Mouse (Mus musculus) myocyte (in vitro differentiated cells): ENCODE results near the gene Cyth3. TPM values are rescaled to one million over a fixed set of nuclear protein-coding genes. Genes with fewer than 3 reads are reported as not detected.

Experiments used
- H3K27me3 ChIP-seq: one replicate; pipeline ENCODE4 v1.6.1; 2011; ENCODE audit not compliant: control insufficient read depth, insufficient read depth, insufficient read length
- H3K36me3 ChIP-seq: one replicate; pipeline ENCODE4 v1.6.1; 2011; ENCODE audit not compliant: control insufficient read depth, insufficient read depth
- H3K4me2 ChIP-seq: one replicate; pipeline ENCODE4 v1.6.1; 2011; ENCODE audit warnings: low read depth, control low read depth
- H3K4me3 ChIP-seq: one replicate; pipeline ENCODE4 v1.5.1; 2011; ENCODE audit warnings: mild to moderate bottlenecking, control low read depth, moderate library complexity
- H3K79me2 ChIP-seq: one replicate; pipeline ENCODE4 v1.6.1; 2011; ENCODE audit not compliant: control insufficient read depth, insufficient read depth
- H3ac ChIP-seq: one replicate; pipeline ENCODE4 v1.6.1; 2011; ENCODE audit not compliant: control insufficient read depth, insufficient read length
- CEBPB ChIP-seq: IDR thresholded peaks from 2 replicates; pipeline ENCODE4 v1.6.1; 2011; ENCODE audit warnings: mild to moderate bottlenecking, moderate library complexity; ENCODE audit not compliant: poor library complexity, insufficient read depth, severe bottlenecking
- E2F4 ChIP-seq: IDR thresholded peaks from one replicate; pipeline ENCODE4 v1.6.1; 2011; ENCODE audit warnings: mild to moderate bottlenecking, control low read depth, moderate library complexity; ENCODE audit not compliant: insufficient read depth
- MAX ChIP-seq: IDR thresholded peaks from one replicate; pipeline ENCODE4 v1.6.1; 2011; ENCODE audit warnings: low read depth, mild to moderate bottlenecking, control low read depth
- MYOD1 ChIP-seq, 3 experiments: IDR thresholded peaks; one replicate each; pipeline ENCODE4 v1.6.1; 2011; ENCODE audit warnings: control low read depth in 2 of 3, low read depth in 2 of 3, mild to moderate bottlenecking in 2 of 3, moderate library complexity in 1 of 3; ENCODE audit not compliant: insufficient read length in 2 of 3, control insufficient read depth in 1 of 3
- MYOG ChIP-seq, 3 experiments: IDR thresholded peaks; one replicate each; pipeline ENCODE4 v1.6.1; 2011; ENCODE audit warnings: control low read depth in 2 of 3, low read depth in 2 of 3, mild to moderate bottlenecking in 2 of 3; ENCODE audit not compliant: insufficient read length in 2 of 3, control insufficient read depth in 1 of 3, insufficient read depth in 1 of 3
- POLR2A ChIP-seq: IDR thresholded peaks from one replicate; pipeline ENCODE4 v1.6.1; 2011; ENCODE audit warnings: low read depth, mild to moderate bottlenecking, control low read depth, moderate library complexity; ENCODE audit not compliant: insufficient read length
- POLR2AphosphoS2 ChIP-seq: IDR thresholded peaks from one replicate; pipeline ENCODE4 v1.6.1; 2011; ENCODE audit warnings: low read depth, control low read depth; ENCODE audit not compliant: insufficient read length
- REST ChIP-seq: IDR thresholded peaks from one replicate; pipeline ENCODE4 v1.6.1; 2011; ENCODE audit warnings: mild to moderate bottlenecking, control low read depth, moderate library complexity; ENCODE audit not compliant: insufficient read depth, insufficient read length
- SRF ChIP-seq: IDR thresholded peaks from one replicate; pipeline ENCODE4 v1.6.1; 2011; ENCODE audit warnings: low read depth; ENCODE audit not compliant: control insufficient read depth, insufficient read length
- TCF12 ChIP-seq: IDR thresholded peaks from one replicate; pipeline ENCODE4 v1.6.1; 2011; ENCODE audit warnings: mild to moderate bottlenecking, control low read depth; ENCODE audit not compliant: poor library complexity, insufficient read depth, severe bottlenecking
- TCF3 ChIP-seq: IDR thresholded peaks from one replicate; pipeline ENCODE4 v1.6.1; 2011; ENCODE audit warnings: low read depth, control low read depth; ENCODE audit not compliant: insufficient read length
- USF1 ChIP-seq: IDR thresholded peaks from one replicate; pipeline ENCODE4 v1.6.1; 2011; ENCODE audit warnings: low read depth, mild to moderate bottlenecking, control low read depth, moderate library complexity
- polyA plus RNA-seq: library from polyadenylated mRNA; unstranded; fragments of >200 nt; fragmentation: generic; extraction: Trizol; gene quantifications from one replicate; pipeline ENCODE4 v1.2.1, GENCODE M21; 2012; ENCODE audit warnings: missing spikeins

The Cyth3 gene
- polyA plus RNA-seq, 1 experiment: 18.5 TPM

DNA sequence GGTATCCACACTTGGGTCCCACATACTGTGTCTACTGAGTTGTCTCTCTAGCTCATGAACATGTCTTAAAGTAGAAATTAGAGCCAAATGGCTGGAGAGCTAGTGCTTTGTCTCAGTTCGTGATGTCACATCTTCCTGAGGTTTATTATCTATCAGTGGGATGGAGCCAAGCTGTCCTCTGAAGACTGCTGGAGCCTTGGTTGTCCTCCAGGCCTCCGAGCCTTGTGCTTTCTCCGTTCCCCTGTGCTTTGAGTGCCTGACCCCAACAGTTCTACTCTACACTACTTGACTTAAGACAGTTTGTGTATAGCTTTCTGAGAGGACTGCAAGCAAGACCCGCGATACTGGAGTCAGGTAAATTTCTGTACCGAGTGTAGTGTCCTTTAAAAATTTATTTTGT is 26.9 kb downstream of the Cyth3 start:
- no peaks in the 10 kb centered on the region for H3K27me3 ChIP-seq
- no peak overlapping the region for H3ac ChIP-seq
- H3K4me2 ChIP-seq: no peak overlapping the region
- no peak overlapping the region for H3K4me3 ChIP-seq
- TF ChIP-seq TCF3 (no peak), POLR2AphosphoS2 (no peak), MYOG (IDR thresholded peaks at IDR 0.05; ENCODE audit: control insufficient read depth in 1 of 3, insufficient read depth in 1 of 3, insufficient read length in 2 of 3, low read depth in 2 of 3) (no peak), USF1 (no peak), E2F4 (no peak)
- H3K79me2 ChIP-seq: peaks cover 95% of the 10 kb centered on the region
- H3K36me3 ChIP-seq: no peaks in the 10 kb centered on the region

DNA sequence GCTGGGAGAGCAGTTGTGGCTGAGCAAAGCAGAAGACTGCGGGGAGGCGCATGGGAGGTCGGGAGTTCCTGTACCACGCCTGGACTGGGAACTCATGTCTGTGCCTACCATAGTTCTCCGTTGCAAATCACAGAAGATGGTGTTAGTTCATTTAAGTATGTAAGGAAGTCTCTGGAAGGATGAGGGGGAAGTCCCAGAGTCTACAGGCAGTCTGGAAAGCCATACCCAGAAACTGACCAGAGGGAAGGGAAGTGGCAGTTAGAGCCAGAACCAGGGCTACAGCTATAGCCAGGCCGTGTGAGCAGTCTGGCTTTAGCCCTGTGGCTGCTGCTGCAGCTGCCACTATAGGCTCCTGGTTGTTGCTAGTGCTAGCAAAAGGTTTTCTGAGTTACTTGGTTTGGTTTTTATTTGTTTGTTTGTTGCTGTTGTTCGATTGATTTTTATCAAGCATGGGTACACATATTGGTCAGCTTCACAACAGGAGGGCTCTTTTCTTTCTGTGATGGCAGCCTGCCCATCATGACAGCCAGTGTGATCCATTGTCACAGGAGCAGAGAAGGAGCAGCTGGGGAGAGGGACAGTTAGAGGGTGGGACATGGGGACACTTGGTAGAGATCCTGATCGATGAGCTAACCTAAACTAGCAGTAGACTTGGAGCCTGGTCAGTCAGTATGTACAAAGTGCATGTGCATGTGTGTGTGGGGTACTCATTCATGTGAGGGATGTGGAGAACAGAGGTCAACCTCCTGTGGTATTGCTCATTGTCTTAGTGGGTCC is 29.8 kb downstream of the Cyth3 start:
- no peaks in the 10 kb centered on the region for H3K27me3 ChIP-seq
- H3K79me2 ChIP-seq: peaks cover 90% of the 10 kb centered on the region
- TF ChIP-seq MYOD1 (IDR thresholded peaks at IDR 0.05; ENCODE audit: control insufficient read depth in 1 of 3, insufficient read length in 2 of 3, low read depth in 2 of 3): no peak
- TF ChIP-seq TCF3: no peak
- TF ChIP-seq TCF12: no peak
- no peak for TF ChIP-seq REST
- no peak for TF ChIP-seq SRF
- no peak for TF ChIP-seq POLR2AphosphoS2
- no peak for TF ChIP-seq MYOG (IDR thresholded peaks at IDR 0.05; ENCODE audit: control insufficient read depth in 1 of 3, insufficient read depth in 1 of 3, insufficient read length in 2 of 3, low read depth in 2 of 3)
- TF ChIP-seq POLR2A: no peak
- TF ChIP-seq USF1: no peak
- no peak for TF ChIP-seq CEBPB
- H3ac ChIP-seq: no peak overlapping the region
- H3K36me3 ChIP-seq: no peaks in the 10 kb centered on the region
- no peak overlapping the region for H3K4me2 ChIP-seq
- no peak overlapping the region for H3K4me3 ChIP-seq

DNA sequence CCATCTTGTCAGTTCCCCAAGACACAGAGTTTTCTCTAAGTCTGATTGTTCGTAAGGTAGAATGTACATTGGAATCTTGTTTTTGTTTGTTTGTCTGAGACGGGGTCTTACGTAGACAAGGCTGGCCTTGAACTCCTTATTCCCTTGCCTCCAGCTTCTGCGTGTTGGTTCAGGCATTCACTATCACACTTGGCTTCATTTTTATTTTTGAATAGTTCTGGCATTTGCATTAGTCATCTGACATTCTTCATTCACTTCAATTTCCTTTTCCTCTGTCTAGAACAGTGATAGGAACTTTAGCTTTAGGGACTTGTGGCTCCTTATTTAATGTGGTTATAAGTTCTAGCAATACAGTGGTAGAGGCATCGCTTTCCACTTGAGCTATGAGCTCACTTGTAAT is 31.2 kb downstream of the Cyth3 start:
- TF ChIP-seq TCF12 (no peak), TCF3 (no peak), SRF (no peak)

DNA sequence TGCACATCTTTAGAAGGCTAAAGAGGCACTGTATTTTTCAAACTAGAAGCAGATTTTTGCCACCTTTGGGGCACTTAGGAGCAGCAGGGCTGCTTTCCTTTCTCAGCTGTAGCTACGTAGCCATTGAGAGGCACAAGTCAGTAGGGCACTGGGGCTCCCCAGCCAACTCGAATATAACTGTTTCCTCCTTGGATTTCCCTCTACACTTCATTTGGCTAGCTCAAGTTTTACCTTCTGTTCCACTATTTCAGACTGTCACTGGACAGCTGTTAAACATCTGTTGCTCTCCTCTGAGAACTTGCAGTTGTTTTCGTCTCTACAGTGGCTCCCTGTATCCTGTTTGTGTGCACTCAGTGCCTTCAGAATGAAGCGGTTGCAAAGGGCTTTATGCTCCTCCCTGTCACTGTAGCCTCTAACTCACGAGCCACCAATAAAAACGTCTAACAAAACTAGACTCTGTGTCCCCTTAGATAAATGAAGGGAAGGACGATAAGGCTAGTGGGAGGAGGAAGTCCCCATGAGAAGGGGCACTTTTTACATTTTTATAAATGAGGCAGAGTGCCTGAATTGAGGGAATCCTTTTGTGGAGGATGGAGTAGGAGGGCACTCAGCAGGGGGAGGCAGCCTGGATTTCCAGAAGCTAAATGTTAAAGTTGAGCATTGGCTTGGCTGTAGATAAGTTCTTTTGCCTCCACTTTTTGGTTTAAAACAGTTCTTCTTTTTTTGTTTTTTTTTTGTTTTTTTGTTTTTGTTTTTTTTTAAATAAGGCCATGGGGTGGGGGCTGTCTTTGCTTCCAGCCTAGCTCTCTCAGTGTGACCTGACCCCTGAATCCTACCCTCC is 32.6 kb downstream of the Cyth3 start:
- Histone ChIP-seq H3K4me3 (no peak overlapping the region), H3K36me3 (no peaks in the 10 kb centered on the region), H3K79me2 (peaks cover 90% of the 10 kb centered on the region), H3ac (no peak overlapping the region), H3K27me3 (no peaks in the 10 kb centered on the region), H3K4me2 (peak overlapping the region; percentile 19)
- no peak for TF ChIP-seq POLR2AphosphoS2
- peak in 2 of 3 experiments; percentile 33 to 68 for TF ChIP-seq MYOD1 (IDR thresholded peaks at IDR 0.05; ENCODE audit: control insufficient read depth in 1 of 3, insufficient read length in 2 of 3, low read depth in 2 of 3)

More for the DNA sequence above, 31.2 kb downstream of the Cyth3 start:
- Histone ChIP-seq H3K4me2 (no peak overlapping the region), H3K4me3 (no peak overlapping the region), H3K36me3 (no peaks in the 10 kb centered on the region), H3ac (no peak overlapping the region), H3K27me3 (no peaks in the 10 kb centered on the region), H3K79me2 (peaks cover 90% of the 10 kb centered on the region)

DNA sequence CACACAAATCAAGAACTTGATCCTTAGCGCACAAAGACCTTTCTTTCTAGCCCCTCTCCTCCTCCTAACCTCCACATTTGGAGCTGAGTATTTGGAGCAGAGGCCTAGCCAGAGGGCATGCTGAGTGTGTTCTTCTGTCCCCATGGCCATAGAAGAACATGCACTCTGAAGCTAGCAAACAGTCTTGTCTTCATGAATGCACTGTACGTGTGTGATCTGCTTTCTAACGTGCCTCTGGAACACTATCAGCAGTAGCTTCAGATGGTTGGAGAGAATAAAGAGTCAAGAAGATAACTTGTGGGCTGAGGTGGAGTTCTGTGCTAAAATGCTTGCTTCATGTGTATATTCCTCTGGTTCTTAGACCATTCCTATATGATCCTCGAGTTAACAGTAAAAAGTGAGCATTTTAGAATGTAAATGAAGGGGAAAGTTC is 33.3 kb downstream of the Cyth3 start:
- Histone ChIP-seq H3K27me3 (no peaks in the 10 kb centered on the region), H3K79me2 (peaks cover 90% of the 10 kb centered on the region), H3K4me3 (no peak overlapping the region), H3K36me3 (no peaks in the 10 kb centered on the region), H3ac (no peak overlapping the region), H3K4me2 (peak overlapping the region; percentile 19)
- no peak for TF ChIP-seq REST
- TF ChIP-seq POLR2A: no peak
- TF ChIP-seq E2F4: no peak
- TF ChIP-seq MAX: no peak
- no peak for TF ChIP-seq USF1
- TF ChIP-seq CEBPB: no peak
- no peak for TF ChIP-seq POLR2AphosphoS2
- no peak for TF ChIP-seq TCF3
- TF ChIP-seq MYOG (IDR thresholded peaks at IDR 0.05; ENCODE audit: control insufficient read depth in 1 of 3, insufficient read depth in 1 of 3, insufficient read length in 2 of 3, low read depth in 2 of 3): no peak
